Mouse (Mus musculus) fibroblast of lung, adult 2 months (primary cell): ENCODE results near the gene Psmd3.
A peak's percentile ranks its signal among the peaks of the same experiment; 100 is the strongest.
"Not testable (repeated sequence)": the region's sequence is repeated elsewhere in the genome, so short reads cannot be mapped to it uniquely, and the experiment has no call there.

ENCODE experiments used
- DNase-seq: peaks from one replicate; pipeline ENCODE4 v3.0.0-alpha.2; 2011; ENCODE audit warnings: low read depth

The Psmd3 gene

GRCm38 (mm10) chr11:98720756-98721155 is 38.4 kb downstream of the Psmd3 start:
- no peak for DNase-seq

GRCm38 (mm10) chr11:98721458-98722226 is 39.3 kb downstream of the Psmd3 start:
- peak; percentile 88 for DNase-seq

- no peak for DNase-seq
These were observed 40.7 kb downstream of the Psmd3 start for GRCm38 (mm10) chr11:98723098-98723497.

- DNase-seq: no peak
These were observed 43.7 kb downstream of the Psmd3 start for GRCm38 (mm10) chr11:98725926-98726506.

- peak; percentile 88 for DNase-seq
These were observed 46.8 kb downstream of the Psmd3 start, which contains the start of gene Med24 for GRCm38 (mm10) chr11:98729119-98729588. TSS of gene Med24 (minus strand) at chr11:98729435.

GRCm38 (mm10) chr11:98730727-98731126 is 48.4 kb downstream of the Psmd3 start:
- DNase-seq: no peak

GRCm38 (mm10) chr11:98731134-98731533 is 48.8 kb downstream of the Psmd3 start:
- DNase-seq: no peak

- DNase-seq: no peak
These were observed 51.7 kb downstream of the Psmd3 start for GRCm38 (mm10) chr11:98734020-98734419.

GRCm38 (mm10) chr11:98735111-98735510 is 52.8 kb downstream of the Psmd3 start:
- DNase-seq: no peak

GRCm38 (mm10) chr11:98736176-98736575 is 53.8 kb downstream of the Psmd3 start:
- DNase-seq: no peak

GRCm38 (mm10) chr11:98737220-98737619 is 54.9 kb downstream of the Psmd3 start:
- not testable (repeated sequence) for DNase-seq

GRCm38 (mm10) chr11:98738428-98738911 is 56.1 kb downstream of the Psmd3 start:
- DNase-seq: no peak

- DNase-seq: no peak
These were observed 56.6 kb downstream of the Psmd3 start for GRCm38 (mm10) chr11:98738925-98739324.

- DNase-seq: no peak
These were observed 57.7 kb downstream of the Psmd3 start for GRCm38 (mm10) chr11:98740026-98740392.

GRCm38 (mm10) chr11:98740393-98741050 is 58.2 kb downstream of the Psmd3 start, which contains the start of gene Thra:
TSS of gene Thra (plus strand) at chr11:98740638.
- DNase-seq: no peak

GRCm38 (mm10) chr11:98741051-98741620 is 58.8 kb downstream of the Psmd3 start:
- no peak for DNase-seq

- no peak for DNase-seq
These were observed 59.5 kb downstream of the Psmd3 start for GRCm38 (mm10) chr11:98741622-98742396.

- DNase-seq: no peak
These were observed 60.3 kb downstream of the Psmd3 start for GRCm38 (mm10) chr11:98742397-98743291.

- no peak for DNase-seq
These were observed 61.4 kb downstream of the Psmd3 start for GRCm38 (mm10) chr11:98743655-98744345.

GRCm38 (mm10) chr11:98744456-98745019 is 62.2 kb downstream of the Psmd3 start:
- DNase-seq: no peak
